Comparison of ENCODE assay signal across 20 mouse cellular contexts in the genomic region with DNA sequence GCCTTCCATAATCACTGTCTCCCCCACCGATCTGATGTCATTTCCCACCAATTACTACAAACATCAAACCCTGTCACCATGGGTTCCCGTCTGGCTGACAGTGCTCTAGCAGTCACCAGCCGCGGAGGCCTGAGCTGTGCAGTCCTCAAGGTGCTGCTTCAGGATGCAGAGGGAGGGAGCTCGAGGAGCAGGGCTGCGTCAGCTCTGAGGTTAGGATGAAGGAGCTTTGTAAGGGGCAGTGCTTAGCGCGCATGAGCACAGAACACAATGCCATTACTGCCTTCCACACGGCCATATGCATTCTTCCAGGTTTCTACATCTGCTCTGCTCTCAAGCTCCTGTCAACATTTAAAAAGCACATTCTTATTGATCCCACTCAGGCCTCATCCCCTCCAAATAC. TPM values are rescaled to one million over a fixed set of nuclear protein-coding genes. Genes with fewer than 3 reads are reported as not detected.
DNase-seq lines count a peak whose midpoint lies in the region; ATAC-seq and TF ChIP-seq lines count a peak whose summit lies in the region.
"Had no signal": no experiment of that assay in that cellular context is flagged by ENCODE, and none has a peak within 500 bp of the region (broad histone marks: within the 10 kb centered on the region; RNA-seq: fewer than 3 reads in every experiment).

No protein-coding gene starts in this region.

- H3K9ac ChIP-seq in forebrain, postnatal 0 days = no peak overlapping the region
- H3K9ac ChIP-seq in forebrain, embryonic 14.5 days (ENCODE audit: low read length) = no peak overlapping the region
- H3K9ac ChIP-seq in heart, embryonic 13.5 days = peak overlapping the region; percentile 58; the same call in 1 of the 2 replicates
- no peak overlapping the region for H3K9ac ChIP-seq in intestine, embryonic 14.5 days (ENCODE audit: low read length)
- H3K9ac ChIP-seq in intestine, embryonic 15.5 days = no peak overlapping the region
- no peak overlapping the region for H3K9ac ChIP-seq in midbrain, embryonic 11.5 days (ENCODE audit: low read length)
- H3K9ac ChIP-seq in midbrain, embryonic 16.5 days (ENCODE audit: low read depth, low read length) = no peak overlapping the region
- H3K9ac ChIP-seq: hindbrain, embryonic 13.5 days; liver, embryonic 15.5 days had no signal

- H3K27ac ChIP-seq in forebrain, postnatal 0 days (ENCODE audit: low read depth, low read length) = no peak overlapping the region
- no peak overlapping the region for H3K27ac ChIP-seq in forebrain, embryonic 14.5 days (ENCODE audit: low read depth, low read length)
- H3K27ac ChIP-seq in heart, embryonic 13.5 days (replicated peaks) = peak overlapping the region; percentile 98
- 0 out of 2 replicates have a peak overlapping the region, but pooled peaks have one; percentile 64 for H3K27ac ChIP-seq in intestine, embryonic 14.5 days (ENCODE audit: low read depth)
- H3K27ac ChIP-seq in intestine, embryonic 15.5 days = no peak overlapping the region
- no peak overlapping the region for H3K27ac ChIP-seq in midbrain, embryonic 11.5 days (ENCODE audit: low read depth, low read length)
- H3K27ac ChIP-seq in midbrain, embryonic 16.5 days (ENCODE audit: low read length) = no peak overlapping the region
- H3K27ac ChIP-seq: forebrain, embryonic 10.5 days; hindbrain, embryonic 13.5 days; layer of hippocampus, adult 2 months; limb, embryonic 10.5 days; liver, embryonic 15.5 days had no signal

- TF ChIP-seq CTCF in forebrain, postnatal 0 days (IDR thresholded peaks at IDR 0.05; ENCODE audit: low read depth) = no peak

- peaks cover 28% of the 10 kb centered on the region for H3K36me3 ChIP-seq in forebrain, postnatal 0 days (ENCODE audit: insufficient read depth)
- H3K36me3 ChIP-seq in forebrain, embryonic 14.5 days (ENCODE audit: control insufficient read depth, insufficient read depth, low read length) = peaks cover 26% of the 10 kb centered on the region
- peaks cover 21% of the 10 kb centered on the region for H3K36me3 ChIP-seq in heart, embryonic 13.5 days
- no peaks in the 10 kb centered on the region for H3K36me3 ChIP-seq in intestine, embryonic 14.5 days (ENCODE audit: control insufficient read depth, insufficient read depth, low read length)
- H3K36me3 ChIP-seq in intestine, embryonic 15.5 days = 0 out of 2 replicates have a peak, but pooled peaks cover 3% of the 10 kb centered on the region
- H3K36me3 ChIP-seq in midbrain, embryonic 11.5 days (ENCODE audit: control insufficient read depth, insufficient read depth, low read length) = no peaks in the 10 kb centered on the region
- H3K36me3 ChIP-seq in midbrain, embryonic 16.5 days (ENCODE audit: control insufficient read depth, insufficient read depth, low read length) = peaks cover 5% of the 10 kb centered on the region; the same call in 1 of the 2 replicates
- H3K36me3 ChIP-seq: liver, embryonic 15.5 days had no signal

- H3K4me1 ChIP-seq in forebrain, postnatal 0 days (ENCODE audit: insufficient read depth) = no peaks in the 10 kb centered on the region
- H3K4me1 ChIP-seq in forebrain, embryonic 14.5 days (ENCODE audit: control insufficient read depth, insufficient read depth, low read length) = no peaks in the 10 kb centered on the region
- H3K4me1 ChIP-seq in heart, embryonic 13.5 days = peaks cover 56% of the 10 kb centered on the region
- peaks cover 14% of the 10 kb centered on the region for H3K4me1 ChIP-seq in intestine, embryonic 14.5 days (replicated peaks; ENCODE audit: control insufficient read depth, insufficient read depth, low read length)
- H3K4me1 ChIP-seq in intestine, embryonic 15.5 days (replicated peaks) = peaks cover 8% of the 10 kb centered on the region; the same call in 1 of the 2 replicates
- no peaks in the 10 kb centered on the region for H3K4me1 ChIP-seq in midbrain, embryonic 11.5 days (ENCODE audit: control insufficient read depth, insufficient read depth, low read length)
- H3K4me1 ChIP-seq in midbrain, embryonic 16.5 days (ENCODE audit: control insufficient read depth, insufficient read depth, low read length) = no peaks in the 10 kb centered on the region
- H3K4me1 ChIP-seq: forebrain, embryonic 10.5 days; hindbrain, embryonic 13.5 days had no signal

- WGBS in forebrain, postnatal 0 days = 70% methylated on average over 9 of the region's 9 CpGs
- WGBS in forebrain, embryonic 14.5 days = 73% methylated on average over 9 of the region's 9 CpGs
- 49% methylated on average over 9 of the region's 9 CpGs for WGBS in heart, embryonic 13.5 days
- 64% methylated on average over 9 of the region's 9 CpGs for WGBS in intestine, embryonic 14.5 days
- WGBS in intestine, embryonic 15.5 days = 69% methylated on average over 9 of the region's 9 CpGs
- 80% methylated on average over 9 of the region's 9 CpGs for WGBS in midbrain, embryonic 11.5 days
- WGBS in midbrain, embryonic 16.5 days = 77% methylated on average over 9 of the region's 9 CpGs

- no peak for DNase-seq in forebrain, postnatal 0 days
- no peak for DNase-seq in forebrain, embryonic 14.5 days (ENCODE audit: low spot score)
- no peak for DNase-seq in heart, postnatal 4 days
- DNase-seq in intestine, embryonic 14.5 days (ENCODE audit: low spot score) = no peak
- no peak for DNase-seq in midbrain, embryonic 11.5 days (ENCODE audit: low spot score, missing footprints)
- DNase-seq: adrenal gland, postnatal 10 days; cerebellum, adult 18-20 months; cerebellum, postnatal 14 days; kidney, postnatal 25 days; liver; thymus, postnatal 25 days had no signal

- no peaks in the 10 kb centered on the region for H3K9me3 ChIP-seq in forebrain, postnatal 0 days (ENCODE audit: low read length)
- H3K9me3 ChIP-seq in forebrain, embryonic 14.5 days (replicated peaks; ENCODE audit: control insufficient read depth, low read length) = no peaks in the 10 kb centered on the region
- no peaks in the 10 kb centered on the region for H3K9me3 ChIP-seq in heart, embryonic 13.5 days
- peaks cover 4% of the 10 kb centered on the region; the same call in 1 of the 2 replicates for H3K9me3 ChIP-seq in intestine, embryonic 14.5 days (ENCODE audit: control insufficient read depth, low read length)
- H3K9me3 ChIP-seq in intestine, embryonic 15.5 days = no peaks in the 10 kb centered on the region
- H3K9me3 ChIP-seq in midbrain, embryonic 11.5 days (ENCODE audit: control insufficient read depth, low read length) = no peaks in the 10 kb centered on the region
- H3K9me3 ChIP-seq in midbrain, embryonic 16.5 days (replicated peaks; ENCODE audit: control insufficient read depth, low read length, poor library complexity, severe bottlenecking) = no peaks in the 10 kb centered on the region
- H3K9me3 ChIP-seq: forebrain, embryonic 10.5 days; hindbrain, embryonic 13.5 days; limb, embryonic 10.5 days; liver, embryonic 15.5 days had no signal

- H3K4me3 ChIP-seq in forebrain, postnatal 0 days (ENCODE audit: low read depth, low read length) = no peak overlapping the region
- no peak overlapping the region for H3K4me3 ChIP-seq in forebrain, embryonic 14.5 days (ENCODE audit: low read depth, low read length)
- H3K4me3 ChIP-seq in heart, embryonic 13.5 days = no peak overlapping the region
- no peak overlapping the region for H3K4me3 ChIP-seq in intestine, embryonic 14.5 days (ENCODE audit: low read depth, low read length)
- H3K4me3 ChIP-seq in intestine, embryonic 15.5 days (replicated peaks) = no peak overlapping the region
- H3K4me3 ChIP-seq in midbrain, embryonic 11.5 days (ENCODE audit: low read depth, low read length) = no peak overlapping the region
- H3K4me3 ChIP-seq in midbrain, embryonic 16.5 days (ENCODE audit: low read depth, low read length) = no peak overlapping the region
- H3K4me3 ChIP-seq: forebrain, embryonic 10.5 days; hindbrain, embryonic 13.5 days; layer of hippocampus, adult 2 months; limb, embryonic 10.5 days; liver, embryonic 15.5 days had no signal

- peak; percentile 34; the same call in 1 of the 2 replicates for ATAC-seq in forebrain, postnatal 0 days
- no peak for ATAC-seq in forebrain, embryonic 14.5 days
- no peak for ATAC-seq in heart, embryonic 13.5 days (ENCODE audit: extremely low read depth, insufficient number of reproducible peaks, low FRiP score, low TSS enrichment)
- ATAC-seq in intestine, embryonic 14.5 days (replicated peaks; ENCODE audit: low FRiP score, low TSS enrichment, low read depth) = no peak
- no peak for ATAC-seq in intestine, embryonic 15.5 days
- 0 out of 2 replicates have a peak, but pooled peaks have one; percentile 16 for ATAC-seq in midbrain, embryonic 11.5 days (ENCODE audit: low FRiP score)
- ATAC-seq in midbrain, embryonic 16.5 days = no peak
- ATAC-seq: inflammation-experienced regulatory T-cells, adult 6 months had no signal

- H3K4me2 ChIP-seq in forebrain, postnatal 0 days (ENCODE audit: low read depth) = no peak overlapping the region
- H3K4me2 ChIP-seq in forebrain, embryonic 14.5 days (ENCODE audit: low read length) = no peak overlapping the region
- H3K4me2 ChIP-seq in heart, embryonic 13.5 days = no peak overlapping the region
- H3K4me2 ChIP-seq in intestine, embryonic 14.5 days (ENCODE audit: low read length) = no peak overlapping the region
- H3K4me2 ChIP-seq in intestine, embryonic 15.5 days (replicated peaks) = no peak overlapping the region
- no peak overlapping the region for H3K4me2 ChIP-seq in midbrain, embryonic 11.5 days
- no peak overlapping the region for H3K4me2 ChIP-seq in midbrain, embryonic 16.5 days (ENCODE audit: low read length)
- H3K4me2 ChIP-seq: hindbrain, embryonic 13.5 days; liver, embryonic 15.5 days had no signal

- no peaks in the 10 kb centered on the region for H3K27me3 ChIP-seq in forebrain, postnatal 0 days (ENCODE audit: insufficient read depth, low read length)
- no peaks in the 10 kb centered on the region for H3K27me3 ChIP-seq in forebrain, embryonic 14.5 days (replicated peaks; ENCODE audit: control insufficient read depth, insufficient read depth, low read length)
- no peaks in the 10 kb centered on the region for H3K27me3 ChIP-seq in heart, embryonic 13.5 days (replicated peaks)
- no peaks in the 10 kb centered on the region for H3K27me3 ChIP-seq in intestine, embryonic 14.5 days (replicated peaks; ENCODE audit: control insufficient read depth, insufficient read depth, low read length)
- H3K27me3 ChIP-seq in intestine, embryonic 15.5 days (replicated peaks) = no peaks in the 10 kb centered on the region
- H3K27me3 ChIP-seq in midbrain, embryonic 11.5 days (ENCODE audit: control insufficient read depth, insufficient read depth, low read length) = no peaks in the 10 kb centered on the region
- no peaks in the 10 kb centered on the region for H3K27me3 ChIP-seq in midbrain, embryonic 16.5 days (ENCODE audit: control insufficient read depth, insufficient read depth, low read depth, low read length)
- H3K27me3 ChIP-seq: hindbrain, embryonic 13.5 days; liver, embryonic 15.5 days had no signal

RNA-seq across cellular contexts. Expression of gene Nexn, which starts 36.8 kb away (rescaled TPM):
- total RNA-seq in forebrain, postnatal 0 days (2014; rRNA removed) = 0.38 and 0.77 TPM in 2 replicates
- polyA plus RNA-seq in forebrain, postnatal 0 days (2015; fragmentation: Nextera tagmentation; extraction: Ambion mirVana) = 3.1 and 4.2 TPM in 2 replicates
- 1.8 TPM in 2 replicates for polyA plus RNA-seq in forebrain, embryonic 14.5 days (2014; fragmentation: Nextera tagmentation; extraction: Ambion mirVana)
- polyA plus RNA-seq in heart, embryonic 13.5 days (2015; fragmentation: Nextera tagmentation; extraction: Ambion mirVana) = 192 and 211 TPM in 2 replicates
- total RNA-seq in heart, postnatal 4 days (2021) = 100 to 1,000 TPM; 281 to 301 TPM
- 26.8 and 29.4 TPM in 2 replicates for polyA plus RNA-seq in intestine, embryonic 14.5 days (2014; fragmentation: Nextera tagmentation; extraction: Ambion mirVana)
- 23.3 and 31.2 TPM in 2 replicates for polyA plus RNA-seq in intestine, embryonic 15.5 days (2015; fragmentation: Nextera tagmentation; extraction: Ambion mirVana)
- polyA plus RNA-seq in midbrain, embryonic 11.5 days (2014; fragmentation: Nextera tagmentation; extraction: Ambion mirVana) = 2.6 and 4.2 TPM in 2 replicates
- 1.8 TPM in 2 replicates for polyA plus RNA-seq in midbrain, embryonic 16.5 days (2015; fragmentation: Nextera tagmentation; extraction: Ambion mirVana)

RNA-seq across cellular contexts. Expression of gene Miga1, which starts 37.2 kb away (rescaled TPM):
- 20.3 and 24.3 TPM in 2 replicates for total RNA-seq in forebrain, postnatal 0 days (2014; rRNA removed)
- polyA plus RNA-seq in forebrain, postnatal 0 days (2015; fragmentation: Nextera tagmentation; extraction: Ambion mirVana) = 14.1 and 18.8 TPM in 2 replicates
- polyA plus RNA-seq in forebrain, embryonic 14.5 days (2014; fragmentation: Nextera tagmentation; extraction: Ambion mirVana) = 19.4 and 19.8 TPM in 2 replicates
- polyA plus RNA-seq in heart, embryonic 13.5 days (2015; fragmentation: Nextera tagmentation; extraction: Ambion mirVana) = 10.8 and 12.0 TPM in 2 replicates
- 10 to 100 TPM; 17.2 to 17.7 TPM for total RNA-seq in heart, postnatal 4 days (2021)
- 19.2 and 22.0 TPM in 2 replicates for polyA plus RNA-seq in intestine, embryonic 14.5 days (2014; fragmentation: Nextera tagmentation; extraction: Ambion mirVana)
- 15.3 and 17.4 TPM in 2 replicates for polyA plus RNA-seq in intestine, embryonic 15.5 days (2015; fragmentation: Nextera tagmentation; extraction: Ambion mirVana)
- 19.3 and 21.8 TPM in 2 replicates for polyA plus RNA-seq in midbrain, embryonic 11.5 days (2014; fragmentation: Nextera tagmentation; extraction: Ambion mirVana)
- 18.4 and 19.3 TPM in 2 replicates for polyA plus RNA-seq in midbrain, embryonic 16.5 days (2015; fragmentation: Nextera tagmentation; extraction: Ambion mirVana)

RNA-seq across cellular contexts. Expression of gene Usp33, which starts 43.3 kb away (rescaled TPM):
- 113 and 119 TPM in 2 replicates for total RNA-seq in forebrain, postnatal 0 days (2014; rRNA removed)
- 64.7 and 67.6 TPM in 2 replicates for polyA plus RNA-seq in forebrain, postnatal 0 days (2015; fragmentation: Nextera tagmentation; extraction: Ambion mirVana)
- polyA plus RNA-seq in forebrain, embryonic 14.5 days (2014; fragmentation: Nextera tagmentation; extraction: Ambion mirVana) = 85.4 and 97.3 TPM in 2 replicates
- 25.5 and 28.2 TPM in 2 replicates for polyA plus RNA-seq in heart, embryonic 13.5 days (2015; fragmentation: Nextera tagmentation; extraction: Ambion mirVana)
- 10 to 100 TPM; 29.9 to 31.6 TPM for total RNA-seq in heart, postnatal 4 days (2021)
- 51.0 and 52.3 TPM in 2 replicates for polyA plus RNA-seq in intestine, embryonic 14.5 days (2014; fragmentation: Nextera tagmentation; extraction: Ambion mirVana)
- 45.3 and 51.1 TPM in 2 replicates for polyA plus RNA-seq in intestine, embryonic 15.5 days (2015; fragmentation: Nextera tagmentation; extraction: Ambion mirVana)
- 65.6 and 73.2 TPM in 2 replicates for polyA plus RNA-seq in midbrain, embryonic 11.5 days (2014; fragmentation: Nextera tagmentation; extraction: Ambion mirVana)
- polyA plus RNA-seq in midbrain, embryonic 16.5 days (2015; fragmentation: Nextera tagmentation; extraction: Ambion mirVana) = 99.6 and 102 TPM in 2 replicates

Comparison
In these comparisons a context has a peak if more than half of its experiments do, and no peak if none do; other contexts are left out.
1. ATAC-seq: peak in forebrain, postnatal 0 days (single experiment) and midbrain, embryonic 11.5 days (single experiment); none in forebrain, embryonic 14.5 days (single experiment), heart, embryonic 13.5 days (single experiment), intestine, embryonic 14.5 days (single experiment), intestine, embryonic 15.5 days (single experiment) and midbrain, embryonic 16.5 days (single experiment).
2. H3K27ac ChIP-seq: peak in heart, embryonic 13.5 days (single experiment) and intestine, embryonic 14.5 days (single experiment); none in forebrain, postnatal 0 days (single experiment), forebrain, embryonic 14.5 days (single experiment), intestine, embryonic 15.5 days (single experiment), midbrain, embryonic 11.5 days (single experiment) and midbrain, embryonic 16.5 days (single experiment).